Mouse (Mus musculus) lung, adult 2 months (tissue): Measurements from ENCODE around the gene Fev. TPM values are rescaled to one million over a fixed set of nuclear protein-coding genes. Genes with fewer than 3 reads are reported as not detected.
A peak's percentile ranks its signal among the peaks of the same experiment; 100 is the strongest.

Experiments
- DNase-seq: peaks from one replicate; pipeline ENCODE4 v3.0.0; 2022
- H3K4me1 ChIP-seq: fragments of 200-500 bp; 2 replicates; pipeline ENCODE4 v1.6.1; 2011; ENCODE audit warnings: low read length; ENCODE audit not compliant: control insufficient read depth, insufficient read depth
- H3K4me3 ChIP-seq: fragments of 200-500 bp; replicated peaks from 2 replicates; pipeline ENCODE3; 2011; ENCODE audit warnings: low read depth, mild to moderate bottlenecking, control low read depth, low read length; ENCODE audit errors: extremely low read depth
- CTCF ChIP-seq: fragments of 200-500 bp; IDR thresholded peaks from 2 replicates; pipeline ENCODE4 v1.5.1; 2011; ENCODE audit warnings: mild to moderate bottlenecking, low read length, control low read depth; ENCODE audit not compliant: insufficient read depth
- POLR2A ChIP-seq: fragments of 200-500 bp; IDR thresholded peaks from 2 replicates; pipeline ENCODE4 v1.6.1; 2011; ENCODE audit warnings: low read depth, mild to moderate bottlenecking, control low read depth, low read length, borderline replicate concordance; ENCODE audit errors: extremely low read depth
- WGBS: fragments of 180-500 bp; shearing (Covaris S2); methylation state at CpG from one replicate; pipeline ENCODE4 v1.1.7; 2018; 5-methylcytosine and 5-hydroxymethylcytosine counted together
- polyA plus RNA-seq: library from polyadenylated mRNA; depleted of rRNA; stranded (reverse); fragments of >200 nt; gene quantifications from 2 replicates; pipeline ENCODE4 v1.2.3, GENCODE M21; 2012

Fev gene
- polyA plus RNA-seq, 1 experiment, result not detected

GRCm38 (mm10) chr1:74898656-74899431 lies 13.6 kb upstream of the Fev start:
- DNase-seq, result no peak
- 7% methylated on average over 7 of the region's 10 CpGs for WGBS
- Histone ChIP-seq H3K4me3 (no peak overlapping the region), H3K4me1 (no peaks in the 10 kb centered on the region)
- no peak for TF ChIP-seq CTCF
- no peak for TF ChIP-seq POLR2A

- TF ChIP-seq POLR2A (no peak), CTCF (no peak)
- DNase-seq, result no peak
- no peak overlapping the region for H3K4me3 ChIP-seq
- H3K4me1 ChIP-seq, result no peaks in the 10 kb centered on the region
- WGBS, result 8% methylated on average over 7 of the region's 7 CpGs
Observed at GRCm38 (mm10) chr1:74897976-74898375, 12.8 kb upstream of the Fev start.

DNA sequence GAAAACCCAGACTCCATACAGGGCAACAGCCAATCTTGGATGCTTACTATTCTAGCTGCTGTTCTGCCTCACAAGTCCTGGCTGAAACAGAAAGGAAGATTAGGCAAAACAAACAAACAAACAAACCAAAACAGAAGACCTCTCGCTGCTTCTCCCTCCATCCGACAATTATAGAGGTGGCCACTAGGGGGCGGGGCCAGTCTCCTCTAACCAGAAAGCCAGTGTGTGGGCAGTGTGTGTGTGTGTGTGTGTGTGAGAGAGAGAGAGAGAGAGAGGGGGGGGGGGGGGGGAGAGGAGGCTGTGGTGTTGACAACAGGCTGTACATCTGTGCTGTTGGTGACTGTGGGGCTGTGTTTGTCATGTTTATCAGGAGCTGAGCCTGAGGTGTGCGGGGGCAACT lies 9.7 kb upstream of the Fev start:
- DNase-seq, result peak; percentile 38
- WGBS, result 16% methylated on average over 4 of the region's 4 CpGs
- TF ChIP-seq CTCF (peak; percentile 59), POLR2A (no peak)
- no peaks in the 10 kb centered on the region for H3K4me1 ChIP-seq
- H3K4me3 ChIP-seq, result no peak overlapping the region

GRCm38 (mm10) chr1:74893134-74893855 lies 8.1 kb upstream of the Fev start, which contains the start of gene Cryba2:
TSS of gene Cryba2 (minus strand) at chr1:74893143.
- H3K4me1 ChIP-seq, result no peaks in the 10 kb centered on the region
- TF ChIP-seq CTCF (peak; percentile 73), POLR2A (no peak)
- 8% methylated on average over 25 of the region's 25 CpGs for WGBS
- no peak within 1 kb of the TSS for H3K4me3 ChIP-seq
- peak; percentile 44 for DNase-seq

DNA sequence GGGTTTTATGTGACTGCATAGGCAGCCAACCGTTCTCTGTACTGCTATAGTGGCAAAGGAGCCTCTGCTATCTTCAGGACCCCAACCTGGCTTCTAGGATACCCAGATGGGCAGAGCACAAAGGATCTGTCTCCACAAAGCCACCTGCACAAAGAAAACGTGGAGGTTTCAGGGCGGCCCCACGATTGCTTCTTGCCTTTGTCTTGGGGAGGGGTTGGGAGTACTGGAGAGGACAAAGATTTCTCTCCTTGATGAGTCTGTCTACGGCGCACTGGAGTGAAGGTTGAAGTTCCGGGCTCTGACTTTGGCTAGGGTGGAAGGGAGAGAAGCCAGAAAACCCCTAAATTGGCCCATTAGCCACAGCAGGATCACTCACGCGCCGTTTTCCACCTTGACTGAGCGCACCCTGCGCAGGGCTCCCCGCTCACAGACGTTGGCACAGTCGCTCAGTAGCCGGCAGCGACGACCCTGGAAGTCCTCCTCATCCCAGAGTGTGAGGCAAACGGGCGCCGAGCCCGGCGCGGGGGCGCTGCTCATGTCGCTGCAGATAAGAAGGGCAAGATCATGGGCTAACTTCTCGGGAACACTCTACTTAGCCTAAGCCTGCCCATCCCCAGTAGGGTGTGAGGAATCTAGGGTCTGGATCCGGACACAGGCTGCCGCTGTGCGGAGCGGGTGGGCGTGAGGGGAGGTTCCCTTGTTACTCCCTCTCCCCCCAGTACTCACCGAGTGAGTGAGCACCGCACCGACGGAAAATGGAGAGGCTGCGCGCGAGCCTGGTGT lies 7.3 kb upstream of the Fev start:
- no peak for DNase-seq
- Histone ChIP-seq H3K4me1 (no peaks in the 10 kb centered on the region), H3K4me3 (no peak overlapping the region)
- TF ChIP-seq POLR2A, result no peak
- no peak for TF ChIP-seq CTCF
- 4% methylated on average over 39 of the region's 39 CpGs for WGBS

DNA sequence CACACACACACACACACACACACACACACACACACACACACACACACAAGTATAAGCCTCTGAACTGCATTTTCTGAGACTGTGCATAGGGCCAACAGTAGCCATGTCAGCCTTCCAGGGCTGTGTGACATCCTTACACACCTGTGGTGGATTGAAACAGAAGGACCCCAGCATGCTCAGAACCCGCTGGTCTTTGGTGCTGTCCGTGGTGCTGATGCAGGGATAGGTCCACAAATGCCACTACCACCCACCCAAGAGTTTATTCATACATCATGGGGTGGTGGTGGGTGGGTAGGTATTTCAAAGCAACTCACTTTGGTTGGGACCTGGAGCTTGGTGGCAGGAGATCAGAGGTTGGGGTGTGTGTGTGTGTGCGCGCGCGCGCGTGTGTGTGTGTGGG lies 6.3 kb upstream of the Fev start:
- Histone ChIP-seq H3K4me1 (no peaks in the 10 kb centered on the region), H3K4me3 (no peak overlapping the region)
- DNase-seq, result no peak
- TF ChIP-seq CTCF (no peak), POLR2A (no peak)
- WGBS, result under 1% methylated on average over 7 of the region's 8 CpGs

- no peak for TF ChIP-seq CTCF
- no peak for TF ChIP-seq POLR2A
- Histone ChIP-seq H3K4me3 (no peak overlapping the region), H3K4me1 (peaks cover 5% of the 10 kb centered on the region; the same call in 1 of the 2 replicates)
- 1% methylated on average over 57 of the region's 57 CpGs for WGBS
- DNase-seq, result no peak
Observed at GRCm38 (mm10) chr1:74884196-74885141, 750 bp downstream of the Fev start.

GRCm38 (mm10) chr1:74883441-74883840 lies 1.8 kb downstream of the Fev start:
- no peak for TF ChIP-seq CTCF
- TF ChIP-seq POLR2A, result no peak
- WGBS, result 19% methylated on average over 5 of the region's 5 CpGs
- H3K4me3 ChIP-seq, result no peak overlapping the region
- DNase-seq, result no peak
- peaks cover 5% of the 10 kb centered on the region; the same call in 1 of the 2 replicates for H3K4me1 ChIP-seq
